ENCODE assay signal across 8 mouse cellular contexts in the genomic region with DNA sequence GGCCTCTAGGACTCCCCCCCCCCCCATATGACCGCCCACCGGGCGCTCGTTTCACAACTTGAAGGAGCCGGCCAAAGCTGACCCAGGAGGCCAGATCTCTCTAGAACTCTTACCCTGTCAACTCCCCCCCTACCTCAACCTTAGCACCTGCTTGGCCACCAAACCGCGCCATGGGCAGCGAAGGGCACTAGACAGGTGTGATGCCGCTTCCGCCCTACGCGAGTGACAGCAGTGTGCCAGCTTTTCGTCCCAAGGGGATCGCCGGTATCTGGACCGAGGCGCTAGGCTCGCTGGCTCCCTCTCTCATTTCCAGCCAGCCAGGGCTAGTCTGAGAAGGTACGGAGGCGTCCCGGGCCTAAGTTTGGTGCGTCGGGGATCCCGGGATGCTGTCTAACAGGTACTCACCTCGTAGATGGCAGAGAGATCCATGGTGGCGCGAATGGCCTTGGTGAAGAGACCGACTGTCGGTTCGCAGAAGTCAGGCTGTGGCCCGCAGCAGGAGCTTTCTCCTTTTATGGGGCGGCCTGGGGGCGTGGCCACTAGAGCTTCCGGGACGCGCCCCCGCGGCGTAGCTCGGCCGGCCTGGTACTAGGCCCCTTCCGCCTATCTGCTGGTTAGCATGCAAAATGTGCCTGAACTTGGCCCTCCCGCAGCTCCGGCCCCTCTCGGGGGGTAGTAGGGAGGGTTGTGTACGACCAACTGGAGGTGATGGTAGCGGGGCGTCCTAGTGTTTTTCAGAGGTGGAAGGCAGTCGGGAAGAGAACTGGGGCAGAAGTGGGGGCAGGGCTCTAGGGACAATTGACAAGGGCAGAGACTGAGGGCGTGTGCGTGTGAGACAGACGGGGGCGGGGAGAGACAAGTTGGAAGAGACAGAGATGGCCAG. TPM values are rescaled to one million over a fixed set of nuclear protein-coding genes. Genes with fewer than 3 reads are reported as not detected.
DNase-seq lines count a peak whose midpoint lies in the region; ATAC-seq and TF ChIP-seq lines count a peak whose summit lies in the region.

No protein-coding gene starts in this region.

- H3K4me1 ChIP-seq in embryonic facial prominence, embryonic 12.5 days: peaks cover 66% of the 10 kb centered on the region
- peaks cover 21% of the 10 kb centered on the region for H3K4me1 ChIP-seq in heart, adult 2 months (ENCODE audit: control insufficient read depth, insufficient read depth, low read length)

- H3K79me2 ChIP-seq in heart, adult 2 months (replicated peaks; ENCODE audit: control insufficient read depth, insufficient read depth, low read length): no peaks in the 10 kb centered on the region; the same call in 1 of the 2 replicates

- peak overlapping the region; percentile 93 for H3K4me2 ChIP-seq in embryonic facial prominence, embryonic 12.5 days (replicated peaks)

- H3K9ac ChIP-seq in embryonic facial prominence, embryonic 12.5 days: peak overlapping the region; percentile 86
- peak overlapping the region; percentile 97 for H3K9ac ChIP-seq in heart, adult 2 months (ENCODE audit: low read depth, low read length)

- peak overlapping the region; percentile 87 for H3K27ac ChIP-seq in embryonic facial prominence, embryonic 12.5 days
- peak overlapping the region; percentile 93 for H3K27ac ChIP-seq in heart, adult 2 months

- peak; percentile 100 for TF ChIP-seq POLR2A in heart, adult 2 months (IDR thresholded peaks at IDR 0.05; ENCODE audit: insufficient read depth, low read depth, low read length)

- no peaks in the 10 kb centered on the region for H3K9me3 ChIP-seq in embryonic facial prominence, embryonic 12.5 days

- WGBS in embryonic facial prominence, embryonic 12.5 days: 2% methylated on average over 53 of the region's 53 CpGs
- under 1% methylated on average over 53 of the region's 53 CpGs for WGBS in heart, adult 2 months

- TF ChIP-seq EP300 in heart, adult 2 months (IDR thresholded peaks at IDR 0.05; ENCODE audit: insufficient read depth, low read depth, low read length): 0 out of 2 replicates have a peak, but pooled peaks have one; percentile 29

- ATAC-seq in embryonic facial prominence, embryonic 12.5 days (ENCODE audit: insufficient number of reproducible peaks, insufficient read depth, low FRiP score, low TSS enrichment): 0 out of 2 replicates have a peak, but pooled peaks have one; percentile 7

- H3K27me3 ChIP-seq in embryonic facial prominence, embryonic 12.5 days: no peaks in the 10 kb centered on the region
- H3K27me3 ChIP-seq in heart, adult 2 months (ENCODE audit: control insufficient read depth, insufficient read depth, low read length): no peaks in the 10 kb centered on the region

- DNase-seq in 3134 (ENCODE audit: extremely low read depth, insufficient read length, low spot score) (peak; percentile 93), liver (peak; percentile 96)
- peak; percentile 97 for DNase-seq in adrenal gland, postnatal 25 days
- peak; percentile 98 for DNase-seq in heart, adult 2 months
- peak; percentile 93 to 96 for DNase-seq in kidney, adult 8-10 months
- DNase-seq in monocyte, adult 2 months (ENCODE audit: low read depth in 1 of 2, low spot score in 2 of 2): peak; percentile 90 to 97
- peak; percentile 91 to 94 for DNase-seq in spleen, postnatal 14 days (ENCODE audit: low spot score in 2 of 2)

- peak overlapping the region; percentile 66 for H3K4me3 ChIP-seq in embryonic facial prominence, embryonic 12.5 days
- peak overlapping the region; percentile 88 for H3K4me3 ChIP-seq in heart, adult 2 months

- TF ChIP-seq CTCF in heart, adult 2 months (IDR thresholded peaks at IDR 0.05): no peak

- intact Hi-C loops in heart, adult 2 months (cut with DNase I): no loop called here

- peaks cover 9% of the 10 kb centered on the region; the same call in 1 of the 2 replicates for H3K36me3 ChIP-seq in embryonic facial prominence, embryonic 12.5 days
- H3K36me3 ChIP-seq in heart, adult 2 months (ENCODE audit: control insufficient read depth, insufficient read depth, low read length): peaks cover 5% of the 10 kb centered on the region; the same call in 1 of the 2 replicates

RNA-seq across cellular contexts. Expression of a gene that starts 1.0 kb away (rescaled TPM):
- total RNA-seq in adrenal gland, postnatal 25 days (2021): 14.8 and 16.1 TPM in 2 replicates
- polyA plus RNA-seq in embryonic facial prominence, embryonic 12.5 days (2016; fragmentation: Nextera tagmentation; extraction: Ambion mirVana): 7.8 and 8.6 TPM in 2 replicates
- 10 to 100 TPM; 19.4 to 26.3 TPM for total RNA-seq in heart, adult 2 months (2021)
- polyA plus RNA-seq in heart, adult 2 months (2012; rRNA removed): 26.1 and 28.2 TPM in 2 replicates

RNA-seq across cellular contexts. Expression of a gene that starts 6.6 kb away (rescaled TPM):
- 25.1 and 27.0 TPM in 2 replicates for total RNA-seq in adrenal gland, postnatal 25 days (2021)
- polyA plus RNA-seq in embryonic facial prominence, embryonic 12.5 days (2016; fragmentation: Nextera tagmentation; extraction: Ambion mirVana): 114 and 121 TPM in 2 replicates
- total RNA-seq in heart, adult 2 months (2021): 10 to 100 TPM; 10.4 to 14.3 TPM
- 15.9 and 16.3 TPM in 2 replicates for polyA plus RNA-seq in heart, adult 2 months (2012; rRNA removed)

RNA-seq across cellular contexts. Expression of a gene that starts 13.5 kb away (rescaled TPM):
- 31.3 and 34.4 TPM in 2 replicates for total RNA-seq in adrenal gland, postnatal 25 days (2021)
- 51.1 and 52.0 TPM in 2 replicates for polyA plus RNA-seq in embryonic facial prominence, embryonic 12.5 days (2016; fragmentation: Nextera tagmentation; extraction: Ambion mirVana)
- total RNA-seq in heart, adult 2 months (2021): 10 to 100 TPM; 20.8 to 21.5 TPM
- polyA plus RNA-seq in heart, adult 2 months (2012; rRNA removed): 48.8 and 50.4 TPM in 2 replicates

RNA-seq across cellular contexts. Expression of a gene that starts 13.7 kb away (rescaled TPM):
- total RNA-seq in adrenal gland, postnatal 25 days (2021): 80.7 and 92.7 TPM in 2 replicates
- 82.2 and 85.5 TPM in 2 replicates for polyA plus RNA-seq in embryonic facial prominence, embryonic 12.5 days (2016; fragmentation: Nextera tagmentation; extraction: Ambion mirVana)
- total RNA-seq in heart, adult 2 months (2021): 10 to 100 TPM; 41.3 to 42.1 TPM
- 63.8 and 67.0 TPM in 2 replicates for polyA plus RNA-seq in heart, adult 2 months (2012; rRNA removed)

RNA-seq across cellular contexts. Expression of a gene that starts 28.6 kb away (rescaled TPM):
- 820 and 1,029 TPM in 2 replicates for total RNA-seq in adrenal gland, postnatal 25 days (2021)
- 836 and 855 TPM in 2 replicates for polyA plus RNA-seq in embryonic facial prominence, embryonic 12.5 days (2016; fragmentation: Nextera tagmentation; extraction: Ambion mirVana)
- total RNA-seq in heart, adult 2 months (2021): 100 to 1,000 TPM; 496 to 556 TPM
- 312 and 411 TPM in 2 replicates for polyA plus RNA-seq in heart, adult 2 months (2012; rRNA removed)

Comparison
In these comparisons a context has a peak if more than half of its experiments do, and no peak if none do; other contexts are left out.
1. Peak in every context shown above with its lines: DNase-seq, ATAC-seq, H3K4me3 ChIP-seq and H3K27ac ChIP-seq.